Mouse (Mus musculus): ENCODE data around the gene Stpg3.

GRCm38 (mm10) chr2:25175690-25176078 lies 38.8 kb downstream of the Stpg3 start:
- TF ChIP-seq POLR2A (IDR thresholded peaks at IDR 0.05; ENCODE audit: extremely low read depth, insufficient read depth, low read length) = no peak
- no peak for TF ChIP-seq CTCF (IDR thresholded peaks at IDR 0.05; ENCODE audit: extremely low read depth, insufficient read depth, low read length)

Data from cortical plate, adult 2 months (tissue).